Mouse (Mus musculus) cerebellum, adult (tissue): Measurements from ENCODE around the gene Tubgcp4.
A peak's percentile ranks its signal among the peaks of the same experiment; 100 is the strongest.
"Not testable (repeated sequence)": the region's sequence is repeated elsewhere in the genome, so short reads cannot be mapped to it uniquely, and the experiment has no call there.

ENCODE experiments used
- ATAC-seq: cut with Nextera tagmentation; 2 replicates; pipeline ENCODE4 v1.9.2; 2017; ENCODE audit warnings: mild to moderate bottlenecking, moderate library complexity, mixed read lengths; ENCODE audit not compliant: insufficient number of reproducible peaks, low FRiP score, low TSS enrichment

Tubgcp4 gene

GRCm38 (mm10) chr2:121170481-121170971 lies at the start of gene Tubgcp4:
Gene Tubgcp4 (plus strand): TSS chr2:121170654.
- ATAC-seq = peak; percentile 38; the same call in 1 of the 2 replicates

- not testable (repeated sequence) for ATAC-seq
These were observed 44.2 kb upstream of the Tubgcp4 start for GRCm38 (mm10) chr2:121126302-121126701.

- ATAC-seq = no peak
These were observed 42.9 kb upstream of the Tubgcp4 start for GRCm38 (mm10) chr2:121127536-121127935.

- no peak for ATAC-seq
These were observed 41.4 kb upstream of the Tubgcp4 start for GRCm38 (mm10) chr2:121128865-121129620.

GRCm38 (mm10) chr2:121132822-121133221 lies 37.6 kb upstream of the Tubgcp4 start:
- ATAC-seq = no peak

GRCm38 (mm10) chr2:121137371-121137770 lies 33.1 kb upstream of the Tubgcp4 start:
- no peak for ATAC-seq

- ATAC-seq = peak; percentile 18
These were observed 31.0 kb upstream of the Tubgcp4 start for GRCm38 (mm10) chr2:121139266-121140017.

- peak; percentile 89 for ATAC-seq
These were observed 30.2 kb upstream of the Tubgcp4 start, which contains the start of the genes Adal and Lcmt2 for GRCm38 (mm10) chr2:121140018-121140882. Gene Adal (plus strand): TSS chr2:121140428. Gene Lcmt2 (minus strand): TSS chr2:121140653.

GRCm38 (mm10) chr2:121141216-121142035 lies 29.0 kb upstream of the Tubgcp4 start:
- ATAC-seq = no peak

GRCm38 (mm10) chr2:121142415-121142814 lies 28.0 kb upstream of the Tubgcp4 start:
- ATAC-seq = no peak

GRCm38 (mm10) chr2:121149679-121150078 lies 20.8 kb upstream of the Tubgcp4 start:
- ATAC-seq = no peak

- ATAC-seq = no peak
These were observed 17.4 kb upstream of the Tubgcp4 start for GRCm38 (mm10) chr2:121153100-121153499.

GRCm38 (mm10) chr2:121169173-121169572 lies 1.3 kb upstream of the Tubgcp4 start:
- ATAC-seq = no peak

GRCm38 (mm10) chr2:121169902-121170301 lies 552 bp upstream of the Tubgcp4 start:
- ATAC-seq = no peak

- peak; percentile 84 for ATAC-seq
These were observed 707 bp downstream of the Tubgcp4 start, which contains the start of gene Zscan29 for GRCm38 (mm10) chr2:121170980-121171742. Gene Zscan29 (minus strand): TSS chr2:121171125.

- no peak for ATAC-seq
These were observed 8.5 kb downstream of the Tubgcp4 start for GRCm38 (mm10) chr2:121178828-121179479.

GRCm38 (mm10) chr2:121183431-121183830 lies 13.0 kb downstream of the Tubgcp4 start:
- peak; percentile 75; the same call in 1 of the 2 replicates for ATAC-seq

- ATAC-seq = no peak
These were observed 13.7 kb downstream of the Tubgcp4 start for GRCm38 (mm10) chr2:121184142-121184541.
